Mouse (Mus musculus) 3134 (cell line): Measurements from ENCODE around the gene Klf7.

Experiments used
- DNase-seq: peaks from one replicate; pipeline ENCODE4 v3.0.0-alpha.2; 2011; ENCODE audit warnings: low spot score; ENCODE audit not compliant: insufficient read length; ENCODE audit errors: extremely low read depth

Gene Klf7

DNA sequence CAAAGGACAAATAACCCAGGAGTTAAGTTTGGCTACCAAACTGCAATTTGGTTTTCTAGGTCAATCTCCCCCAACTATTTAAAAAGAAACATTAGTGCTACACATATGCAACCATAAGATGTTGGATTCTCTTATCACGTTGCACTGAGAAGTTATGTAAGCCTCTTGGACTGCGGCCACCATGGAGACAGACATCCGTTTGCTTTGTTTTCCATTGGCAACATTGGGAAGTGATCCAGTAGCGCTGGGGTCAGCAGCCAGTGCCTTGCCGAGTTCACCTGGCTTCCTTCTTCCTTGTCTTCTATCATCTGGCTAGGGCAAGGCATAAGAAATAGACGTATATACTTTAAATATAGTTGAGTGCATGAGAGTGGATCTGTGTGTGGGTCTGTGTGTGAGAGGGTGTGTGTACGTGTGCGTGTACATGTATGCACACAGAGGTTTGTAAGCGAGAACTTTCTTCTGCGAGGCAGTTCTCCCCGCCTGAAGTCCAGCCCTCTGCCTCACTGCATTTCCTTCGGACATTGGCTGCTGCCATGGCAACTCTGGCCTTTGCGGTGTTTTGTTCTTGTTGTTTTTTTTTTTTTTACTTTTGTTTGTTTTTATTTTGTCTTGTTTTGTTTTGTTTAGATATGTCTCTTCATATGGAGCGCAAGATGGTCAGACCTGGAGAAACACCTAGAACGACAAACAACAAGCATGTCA lies 86.8 kb downstream of the Klf7 start:
- no peak for DNase-seq

DNA sequence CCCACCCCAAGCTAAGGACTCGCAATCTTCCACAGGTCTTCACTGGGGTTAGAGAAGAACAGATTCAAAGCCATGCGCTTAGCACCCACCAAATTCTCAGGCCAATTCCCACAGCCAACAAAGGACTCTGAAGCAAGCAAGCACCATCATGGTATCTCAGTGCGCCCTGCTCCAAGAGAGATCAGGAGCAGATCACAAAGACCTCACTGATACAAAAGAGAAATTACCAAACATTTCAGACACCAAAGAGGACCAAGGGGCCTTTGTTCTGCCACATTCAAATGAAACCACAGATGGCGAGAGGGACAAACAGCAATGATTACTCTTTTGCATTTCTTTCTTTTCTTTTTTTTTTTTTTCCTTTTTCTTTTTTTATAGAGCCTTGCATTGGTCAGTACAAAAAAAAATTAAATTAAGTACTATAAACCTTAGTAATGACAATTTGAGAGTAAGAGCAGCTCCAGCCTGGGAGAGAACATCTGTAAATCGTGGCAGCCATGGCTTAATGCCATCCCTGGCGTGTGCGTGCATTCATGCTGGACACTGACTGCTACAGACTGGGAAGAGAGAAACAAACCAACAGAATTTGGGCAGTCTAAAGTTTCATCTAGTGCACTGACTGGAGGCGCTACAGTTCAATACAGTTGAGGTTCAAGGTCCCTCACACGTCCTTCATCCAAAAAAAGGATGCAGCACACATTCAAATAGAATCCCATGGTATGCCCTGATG lies 89.4 kb downstream of the Klf7 start:
- no peak for DNase-seq

DNA sequence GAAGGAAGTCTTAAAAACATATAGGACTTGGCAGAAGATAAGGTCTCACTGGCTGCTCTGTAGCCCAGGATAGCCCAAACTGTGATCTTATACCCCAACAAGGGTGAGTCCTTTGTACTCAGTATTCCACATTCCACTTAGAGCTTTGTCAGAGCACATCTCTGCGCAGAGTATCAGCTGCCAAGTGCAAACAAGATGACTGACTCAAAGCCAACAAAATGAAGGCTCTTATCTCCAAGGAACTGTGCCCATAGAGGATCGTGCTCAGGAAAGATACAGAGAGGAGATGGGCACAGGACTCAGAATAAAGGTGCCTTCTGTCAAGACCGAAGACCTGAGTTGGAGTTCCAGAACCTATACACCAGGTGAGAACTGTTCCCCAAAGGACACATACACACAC lies 100.1 kb downstream of the Klf7 start:
- no peak for DNase-seq

DNA sequence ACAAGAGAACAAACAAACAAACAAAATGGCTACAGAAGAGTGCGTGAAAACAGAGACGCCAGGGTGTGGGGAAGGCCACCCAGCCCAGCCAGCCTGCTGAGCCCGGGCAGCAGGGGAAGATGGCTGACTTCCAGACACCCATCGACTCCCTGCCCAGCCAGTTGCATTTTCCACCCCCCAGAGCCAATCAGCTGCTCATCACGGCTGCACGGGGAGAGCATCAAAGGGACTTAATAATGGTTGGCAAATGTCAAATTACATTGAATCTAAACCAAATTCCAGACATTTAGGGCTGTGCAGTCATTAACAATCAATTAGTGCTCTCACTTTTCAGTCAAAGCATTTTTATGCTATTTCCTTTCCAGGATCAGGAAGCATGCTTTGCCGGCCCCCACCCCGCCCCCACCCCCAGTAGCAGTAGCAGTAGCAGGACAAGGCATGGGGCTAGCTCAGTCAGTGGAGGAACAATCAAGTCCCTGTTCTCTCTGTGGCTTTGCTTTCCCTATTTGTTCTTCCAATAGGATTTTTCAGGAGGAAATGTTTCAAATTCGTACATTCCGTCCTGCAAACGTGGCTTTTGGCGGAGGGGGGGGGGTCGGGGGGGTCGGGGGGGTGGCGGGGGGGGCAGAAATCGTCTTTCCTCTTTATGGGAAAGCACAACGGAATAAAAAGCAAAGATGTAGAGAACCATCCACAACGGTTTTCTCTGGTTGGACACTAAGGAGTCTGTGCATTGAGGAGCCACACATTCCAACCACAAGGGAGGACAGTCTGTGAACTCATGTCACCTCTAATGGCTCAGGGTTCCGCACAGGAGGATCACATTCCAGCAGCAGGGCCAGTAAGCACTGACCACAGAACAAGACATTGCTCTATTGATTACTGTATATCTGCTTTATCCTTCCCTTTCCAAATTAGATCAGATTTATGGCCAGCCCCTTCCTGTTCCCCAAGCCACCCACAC lies 101.1 kb downstream of the Klf7 start:
- DNase-seq, result peak; percentile 41

DNA sequence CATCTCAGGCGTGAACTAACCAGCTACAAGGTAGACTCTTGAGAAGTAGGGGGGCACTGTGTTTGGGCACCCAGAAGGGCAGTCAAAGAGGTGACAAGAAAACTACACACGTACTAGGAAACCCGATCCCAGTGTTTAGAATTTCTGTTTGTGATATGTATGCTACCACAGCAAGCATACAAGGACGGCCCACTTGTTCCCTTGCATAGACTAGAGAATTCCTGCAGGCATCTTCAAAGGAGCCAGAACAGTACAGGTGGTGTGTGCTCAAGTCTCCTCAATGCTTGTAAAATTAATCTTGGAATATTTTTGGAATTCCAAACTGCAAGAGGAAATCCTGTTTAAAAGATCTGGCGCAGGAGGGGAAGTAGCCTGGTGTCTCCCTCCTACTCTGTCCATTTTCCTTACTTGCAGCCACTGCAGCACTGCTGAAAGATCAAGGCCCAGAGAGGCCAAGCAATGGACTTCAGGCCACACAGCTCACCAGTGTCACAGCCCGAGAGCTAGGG lies 102.9 kb downstream of the Klf7 start:
- DNase-seq, result no peak

DNA sequence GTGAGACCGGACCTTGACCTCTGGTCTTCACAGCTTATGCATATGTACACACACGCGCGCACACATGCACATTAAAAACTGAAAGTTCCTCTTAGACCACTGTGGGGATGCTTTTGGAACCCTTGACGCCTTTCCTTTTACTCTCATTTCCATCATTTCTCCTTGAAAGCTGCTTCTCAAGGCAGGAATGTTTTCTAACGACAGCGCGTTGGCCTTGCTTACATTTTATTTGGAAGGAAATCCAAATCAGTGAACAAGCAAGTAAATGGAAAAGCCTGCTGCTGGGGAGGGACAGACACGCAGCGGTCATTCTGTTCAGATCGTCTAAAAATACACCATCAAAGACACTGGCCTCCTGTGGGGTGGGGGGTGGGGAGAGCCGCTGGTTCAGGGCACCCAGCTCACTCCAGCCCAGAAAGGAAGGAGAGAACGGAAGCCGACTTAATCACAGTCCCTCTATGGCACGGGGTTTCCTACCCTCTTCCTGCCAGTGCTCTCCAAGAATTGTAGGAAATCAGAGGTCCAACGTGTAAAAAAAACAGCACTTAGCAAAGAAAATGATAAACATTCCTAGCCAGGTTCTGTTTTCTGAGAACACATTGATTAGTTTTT lies 103.5 kb downstream of the Klf7 start:
- DNase-seq, result no peak

DNA sequence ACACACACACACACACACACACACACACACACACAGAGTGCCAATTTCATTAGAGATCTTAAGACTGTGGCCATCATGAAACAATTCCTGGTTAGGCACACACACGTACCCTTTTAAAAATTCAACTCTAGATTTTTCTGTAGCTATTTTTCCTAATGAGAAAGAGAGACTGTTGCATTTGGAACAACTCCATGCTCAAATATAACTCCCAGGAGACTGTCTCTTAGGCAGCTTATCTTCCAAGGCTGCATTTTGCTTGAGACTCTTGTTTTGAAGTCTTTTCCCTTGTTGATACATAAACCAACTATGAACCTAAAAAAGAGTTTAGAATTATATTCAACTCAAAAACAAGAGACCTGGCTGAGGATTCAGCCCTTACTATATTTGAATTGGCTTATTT lies 108.0 kb downstream of the Klf7 start:
- DNase-seq, result no peak

DNA sequence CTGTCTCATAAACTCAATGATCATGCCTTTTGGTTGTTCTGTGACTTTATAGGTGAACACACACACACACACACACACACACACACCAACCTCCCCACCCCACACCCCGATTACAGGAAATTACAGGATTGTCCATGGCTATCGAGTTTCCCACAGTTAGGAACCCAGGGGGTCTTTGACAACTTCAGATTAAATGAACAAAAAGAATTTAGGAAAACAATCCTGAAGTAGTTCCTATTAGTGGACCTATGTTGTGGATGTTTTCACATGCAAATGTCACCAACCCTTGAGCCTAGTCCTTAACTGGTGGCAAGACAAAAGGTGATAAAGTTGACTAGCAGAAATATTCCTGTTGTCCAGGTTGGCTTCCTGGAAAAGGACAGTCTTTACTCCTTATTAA lies 113.1 kb downstream of the Klf7 start:
- DNase-seq, result no peak

DNA sequence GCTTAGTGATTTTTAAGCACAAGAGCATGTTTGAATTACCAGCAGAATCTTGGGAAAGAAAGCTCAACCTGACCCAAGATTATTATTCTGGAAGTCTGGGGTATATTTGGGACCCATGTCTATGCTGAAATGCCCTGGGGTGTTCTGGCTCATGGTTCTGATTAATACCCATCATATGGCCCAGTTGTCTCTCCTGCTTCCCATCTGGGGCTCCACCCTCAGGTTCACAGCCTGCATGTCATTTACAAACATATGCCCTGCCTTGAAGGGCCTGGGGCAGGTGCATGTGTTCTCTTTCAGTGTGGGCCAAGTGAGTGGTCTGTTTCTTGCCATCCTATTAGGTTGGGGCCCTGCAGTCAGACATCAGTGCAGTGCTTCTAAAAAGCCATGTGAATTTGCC lies 114.1 kb downstream of the Klf7 start:
- no peak for DNase-seq

DNA sequence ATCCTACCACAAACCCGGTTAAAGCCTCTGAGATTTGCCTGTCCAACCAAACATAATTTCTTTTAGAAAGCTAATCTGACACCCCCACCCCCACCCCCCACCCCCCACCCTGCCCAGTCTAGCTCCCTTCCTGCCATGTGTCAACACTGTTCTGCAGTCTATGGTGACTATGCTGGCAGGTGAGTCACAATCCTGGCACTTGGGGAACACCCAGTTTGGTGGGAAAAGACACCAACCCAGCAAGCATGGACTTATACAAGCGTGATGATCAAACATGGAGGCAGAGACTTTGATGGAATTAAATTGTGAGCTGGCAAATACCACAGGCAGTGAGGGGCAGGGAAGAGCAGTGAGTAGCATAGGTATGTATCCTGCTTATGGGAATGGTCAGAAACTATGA lies 116.9 kb downstream of the Klf7 start:
- DNase-seq, result peak; percentile 66

DNA sequence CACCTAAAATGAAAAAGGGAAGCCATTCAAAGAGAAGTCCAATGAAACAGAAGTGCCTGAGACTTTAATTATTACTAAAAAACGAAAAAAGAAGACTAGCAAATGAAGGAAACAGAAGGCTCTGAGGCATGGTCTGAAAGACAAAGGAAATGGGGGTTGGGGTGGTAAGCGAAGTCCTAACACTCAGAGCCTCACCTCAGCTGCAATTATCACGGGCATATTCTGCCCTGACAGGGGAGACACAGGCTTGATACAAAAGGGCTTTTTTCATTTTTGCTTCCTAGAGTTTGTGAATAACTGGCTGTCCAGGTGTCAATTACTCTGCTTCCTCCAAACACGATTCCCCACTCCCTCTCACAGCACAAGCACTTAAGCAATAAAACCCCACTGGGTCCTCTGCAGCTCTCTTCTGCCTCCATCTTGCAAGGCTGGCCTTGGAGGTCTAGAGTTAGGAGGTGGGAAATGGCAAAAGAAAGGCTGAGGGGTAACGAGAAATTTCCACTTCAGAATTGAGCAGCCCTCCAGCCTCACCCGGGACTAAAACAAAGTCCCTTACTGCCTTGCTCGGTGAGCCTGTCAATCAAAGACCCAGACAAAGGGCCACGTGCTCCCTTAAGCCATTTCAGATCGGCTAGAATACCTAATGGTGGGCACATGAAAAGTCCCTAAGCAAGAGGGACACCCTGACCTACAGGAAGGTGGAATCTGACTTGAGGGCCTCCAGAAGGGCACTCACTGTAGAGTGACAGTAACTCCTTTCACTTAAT lies 118.4 kb downstream of the Klf7 start:
- DNase-seq, result no peak

DNA sequence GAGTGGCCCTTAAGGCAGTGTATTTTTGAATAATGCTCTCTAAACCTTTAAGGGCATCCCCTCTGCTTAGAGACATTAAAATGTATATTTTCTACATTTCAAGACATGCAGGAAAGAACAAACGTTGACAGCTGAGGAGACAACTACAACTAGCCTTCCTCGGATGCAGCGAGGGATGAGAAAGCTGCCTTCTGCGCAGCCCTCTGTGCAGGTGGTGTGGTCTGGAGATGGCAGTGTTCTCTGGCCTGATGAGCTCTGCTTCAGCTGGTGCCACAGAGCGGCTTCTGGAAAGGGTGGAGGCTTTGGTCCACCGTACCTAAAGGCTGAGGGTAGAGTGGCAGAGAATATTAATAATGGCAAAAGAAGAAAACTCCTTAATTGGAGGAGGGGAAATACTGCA lies 120.0 kb downstream of the Klf7 start:
- DNase-seq, result no peak

DNA sequence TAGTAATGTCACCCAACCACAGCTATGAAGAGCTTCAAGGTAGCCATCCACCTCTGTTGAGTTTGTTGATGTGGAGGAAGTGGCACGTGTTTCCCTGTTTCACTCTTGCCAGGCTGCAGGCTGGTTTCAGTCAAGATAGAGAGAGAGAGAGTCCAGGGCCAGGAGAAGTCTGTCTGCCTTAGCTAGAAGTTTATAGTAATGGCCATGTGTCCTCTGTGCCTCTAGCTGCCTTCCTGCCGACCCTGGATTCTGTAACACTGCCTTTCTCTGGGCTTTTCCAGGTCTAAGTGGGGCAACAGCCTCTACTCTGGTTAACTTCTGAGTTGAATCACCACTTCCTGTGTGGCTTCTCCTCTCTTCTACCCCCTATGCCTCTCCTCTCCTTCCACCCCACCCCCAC lies 121.5 kb downstream of the Klf7 start:
- DNase-seq, result no peak

DNA sequence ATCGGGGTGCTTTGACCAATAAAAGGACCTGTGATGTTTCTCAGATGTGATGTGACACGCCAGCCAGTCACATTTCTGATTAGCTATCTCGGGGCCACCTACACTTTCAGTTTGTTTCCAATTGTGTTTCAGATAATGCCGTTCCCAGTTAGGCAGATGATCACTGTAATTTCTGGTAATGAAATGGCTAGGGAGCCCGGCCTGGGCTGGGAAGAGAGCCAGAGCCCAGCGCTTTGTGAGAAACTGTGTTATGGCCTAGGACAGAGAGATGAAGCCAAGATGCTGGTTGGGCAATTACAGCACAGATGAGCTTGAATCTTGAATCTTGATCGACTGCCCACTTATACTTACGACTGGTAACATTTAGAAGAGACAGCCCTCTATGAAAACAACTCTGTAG lies 122.6 kb downstream of the Klf7 start:
- no peak for DNase-seq

DNA sequence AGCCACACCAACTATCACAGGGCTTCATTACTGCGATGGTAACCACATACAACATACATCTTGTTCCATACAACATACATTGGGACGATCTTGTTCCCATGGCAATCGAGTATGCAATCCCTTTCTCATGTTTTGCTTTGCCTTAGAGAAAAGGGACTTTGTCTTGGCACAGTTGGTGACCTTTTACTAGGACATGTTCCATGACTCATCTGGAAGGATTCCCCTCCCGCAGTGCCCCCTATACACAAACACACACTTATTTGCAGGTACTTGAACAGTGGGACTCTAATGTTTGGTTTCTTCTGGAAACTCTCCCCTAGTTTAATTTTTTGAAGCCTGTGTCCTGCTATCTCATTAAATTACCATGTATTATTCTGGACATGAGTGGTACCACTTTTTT lies 123.2 kb downstream of the Klf7 start:
- no peak for DNase-seq

DNA sequence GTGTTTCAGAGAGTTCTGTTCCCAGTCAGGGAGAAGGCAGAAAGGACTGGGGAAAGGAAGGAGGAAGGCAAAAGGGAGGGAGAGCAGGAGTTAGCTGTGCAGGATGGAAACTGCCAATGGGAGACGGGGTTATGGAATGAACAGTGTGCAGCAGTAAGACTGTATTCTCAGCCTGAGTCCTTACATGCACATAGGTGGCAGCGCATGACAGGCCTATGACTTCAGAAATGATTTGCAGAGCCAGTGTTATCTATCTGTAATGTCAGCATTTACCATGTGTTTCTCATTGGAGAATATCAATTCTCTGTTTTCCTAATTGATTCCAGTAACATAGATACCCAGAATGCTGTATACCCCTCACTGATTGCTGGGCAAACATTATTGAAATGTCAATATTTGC lies 123.9 kb downstream of the Klf7 start:
- DNase-seq, result no peak

DNA sequence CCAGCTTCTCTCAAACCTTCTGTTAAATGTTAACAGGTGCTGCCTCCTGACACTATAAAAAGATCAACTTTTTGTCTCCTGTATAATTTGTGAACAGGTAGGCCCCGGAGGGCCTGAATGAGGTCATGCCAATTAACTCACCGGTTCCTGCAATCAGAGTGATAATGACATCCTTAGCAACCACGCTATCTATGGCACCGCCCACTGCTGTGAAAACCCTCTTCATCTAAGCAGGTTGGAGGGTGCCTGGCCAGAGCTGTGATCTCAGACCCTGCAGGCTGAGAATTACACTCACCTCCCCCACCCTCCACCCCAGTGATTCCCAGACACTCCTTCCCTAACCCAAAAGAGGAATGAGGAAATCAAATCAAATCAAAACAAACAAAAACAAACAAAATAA lies 126.3 kb downstream of the Klf7 start:
- no peak for DNase-seq

DNA sequence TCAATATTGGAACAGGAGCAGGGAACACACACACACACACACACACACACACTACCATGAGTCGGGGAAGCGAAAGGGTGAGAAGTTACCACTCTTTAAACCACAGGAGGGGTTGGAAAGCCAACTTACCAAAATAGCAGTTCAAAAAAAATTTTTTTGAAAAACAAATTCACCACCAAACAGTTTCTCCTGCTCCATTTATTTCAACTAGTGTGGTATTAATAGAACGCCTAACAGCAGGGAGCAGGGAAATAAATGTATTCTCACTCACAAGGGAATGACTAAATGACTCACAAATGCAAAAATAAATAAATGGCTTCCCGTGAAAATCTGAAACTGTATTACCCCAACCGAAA lies 127.0 kb downstream of the Klf7 start:
- no peak for DNase-seq

DNA sequence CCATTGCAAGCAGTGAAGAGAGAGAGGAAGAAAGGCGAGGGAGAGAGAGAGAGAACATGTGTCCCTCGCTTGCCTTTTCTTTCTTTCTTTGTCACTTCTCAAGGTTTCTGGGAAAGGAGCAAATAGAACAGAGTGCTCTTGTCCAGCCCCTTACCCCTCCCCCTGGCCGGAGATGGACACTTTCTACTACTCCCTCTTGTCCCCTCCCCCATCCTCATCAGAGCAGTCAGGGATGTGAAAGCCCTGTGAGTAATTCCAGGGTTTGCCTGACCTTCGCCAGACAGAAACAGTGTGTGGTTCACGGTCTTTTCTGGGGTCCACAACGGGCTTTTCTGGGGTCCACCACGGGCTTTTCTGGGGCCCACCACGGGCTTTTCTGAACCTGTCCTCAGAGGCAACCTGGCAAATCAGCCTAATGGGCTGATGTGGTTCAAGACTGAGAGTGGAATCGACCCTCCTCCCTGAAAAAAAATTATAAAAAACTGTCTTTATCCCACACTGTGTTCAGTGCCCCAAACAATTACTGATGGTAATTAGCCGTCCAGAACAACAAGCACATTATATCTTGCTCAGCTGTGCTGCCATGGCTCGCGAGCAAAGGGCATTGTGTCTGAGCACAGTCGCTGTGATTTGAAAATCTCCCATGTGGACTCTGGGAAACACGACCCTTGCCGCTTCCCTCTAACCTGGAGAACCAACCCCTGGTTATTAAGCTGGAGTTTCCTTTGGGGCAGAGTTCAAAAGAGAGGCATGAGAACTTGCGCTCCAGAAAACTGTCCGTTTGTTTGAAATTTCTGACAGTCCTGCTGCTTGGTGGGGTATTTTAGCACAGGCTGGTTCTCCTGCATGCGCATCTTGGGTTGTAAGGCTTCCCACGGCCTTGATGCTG lies 127.6 kb downstream of the Klf7 start:
- no peak for DNase-seq
